Mouse (Mus musculus): ENCODE measurements around the gene Tmem82. TPM values are rescaled to one million over a fixed set of nuclear protein-coding genes. Genes with fewer than 3 reads are reported as not detected.
"Not testable (repeated sequence)": the region's sequence is repeated elsewhere in the genome, so short reads cannot be mapped to it uniquely, and the experiment has no call there.

Gene Tmem82
- total RNA-seq, 2 experiments from 2014 or later: 7.9 to 9.5 TPM

GRCm38 (mm10) chr4:141574789-141575702, 43.4 kb downstream of the Tmem82 start:
- DNase-seq: peak; percentile 94

- peak; percentile 79 for DNase-seq
Measured at GRCm38 (mm10) chr4:141573359-141573966, 45.0 kb downstream of the Tmem82 start.

GRCm38 (mm10) chr4:141572668-141573358, 45.6 kb downstream of the Tmem82 start:
- DNase-seq: no peak

- DNase-seq: no peak
Measured at GRCm38 (mm10) chr4:141571934-141572333, 46.5 kb downstream of the Tmem82 start.

- DNase-seq: peak; percentile 53
Measured at GRCm38 (mm10) chr4:141571337-141571739, 47.1 kb downstream of the Tmem82 start.

GRCm38 (mm10) chr4:141570821-141571220, 47.6 kb downstream of the Tmem82 start:
- no peak for DNase-seq

- DNase-seq: peak; percentile 43
Measured at GRCm38 (mm10) chr4:141570004-141570403, 48.4 kb downstream of the Tmem82 start.

GRCm38 (mm10) chr4:141568966-141569365, 49.5 kb downstream of the Tmem82 start:
- no peak for DNase-seq

- not testable (repeated sequence) for DNase-seq
Measured at GRCm38 (mm10) chr4:141567174-141567573, 51.3 kb downstream of the Tmem82 start.

- DNase-seq: no peak
Measured at GRCm38 (mm10) chr4:141566187-141566586, 52.2 kb downstream of the Tmem82 start.

- DNase-seq: peak; percentile 59
Measured at GRCm38 (mm10) chr4:141565325-141565724, 53.1 kb downstream of the Tmem82 start.

- no peak for DNase-seq
Measured at GRCm38 (mm10) chr4:141564660-141565059, 53.8 kb downstream of the Tmem82 start.

GRCm38 (mm10) chr4:141564209-141564608, 54.2 kb downstream of the Tmem82 start:
- DNase-seq: no peak

Other genes with a start within 250 kb of the Tmem82 start
- not detected for gene Clcnka, start 219.9 kb downstream of the Tmem82 start, total RNA-seq (2021)
- not detected for gene Clcnkb, start 202.6 kb downstream of the Tmem82 start, total RNA-seq (2021)
- 10 to 100 TPM in 1 of 2 experiments, 1 to 10 TPM in 1; 9.0 to 31.7 TPM for gene Hspb7, start 197.9 kb downstream of the Tmem82 start, total RNA-seq (2021)
- not detected for gene Srarp, start 182.5 kb downstream of the Tmem82 start, total RNA-seq (2021)
- gene Zbtb17, start 174.0 kb downstream of the Tmem82 start, total RNA-seq (2021): 10 to 100 TPM; 16.2 to 20.0 TPM
- 10 to 100 TPM; 36.6 to 55.2 TPM for gene Spen, start 80.0 kb downstream of the Tmem82 start, total RNA-seq (2021)
- 10 to 100 TPM; 14.8 to 21.6 TPM for gene Fblim1, start 12.5 kb downstream of the Tmem82 start, total RNA-seq (2021)
- 10 to 100 TPM; 36.1 to 39.2 TPM for gene Slc25a34, start 5.2 kb upstream of the Tmem82 start, total RNA-seq (2021)
- 10 to 100 TPM; 37.6 to 42.2 TPM for gene Plekhm2, start 46.3 kb upstream of the Tmem82 start, total RNA-seq (2021)
- gene Rsc1a1, start 67.0 kb upstream of the Tmem82 start, total RNA-seq (2021): 1 to 10 TPM; 2.8 to 3.5 TPM
- 10 to 100 TPM; 48.6 to 59.9 TPM for gene Ddi2, start 104.8 kb upstream of the Tmem82 start, total RNA-seq (2021)
- 10 to 100 TPM; 15.6 to 34.4 TPM for gene Agmat, start 128.0 kb upstream of the Tmem82 start, total RNA-seq (2021)
- gene Dnajc16, start 172.3 kb upstream of the Tmem82 start, total RNA-seq (2021): 10 to 100 TPM; 16.1 to 16.8 TPM
- 10 to 100 TPM; 14.4 to 22.5 TPM for gene Casp9, start 175.0 kb upstream of the Tmem82 start, total RNA-seq (2021)
- not detected for gene Cela2a, start 207.5 kb upstream of the Tmem82 start, total RNA-seq (2021)
- gene Ctrc, start 227.7 kb upstream of the Tmem82 start, total RNA-seq (2021): not detected